Mouse (Mus musculus) left cerebral cortex, adult 2 months (tissue): ENCODE data around the gene Eng. TPM values are rescaled to one million over a fixed set of nuclear protein-coding genes. Genes with fewer than 3 reads are reported as not detected.

Experiments
- DNase-seq, 2 experiments: peaks; one replicate each; pipeline ENCODE4 v3.0.0; 2021 to 2022; ENCODE audit warnings: low spot score in 2 of 2, mixed read lengths in 1 of 2; ENCODE audit errors: extremely low spot score in 1 of 2
- H3K27ac ChIP-seq: fragments of 200-600 bp; 2 replicates; pipeline ENCODE4 v1.8.1; 2022
- H3K4me3 ChIP-seq: fragments of 200-600 bp; 2 replicates; pipeline ENCODE4 v1.8.1; 2022
- CTCF ChIP-seq: fragments of 200-600 bp; IDR thresholded peaks from 2 replicates; pipeline ENCODE4 v1.8.1; 2022; ENCODE audit warnings: antibody characterized with exemption, mild to moderate bottlenecking, moderate library complexity
- intact Hi-C: fragments of 180-260 bp; cut with DNase I; formaldehyde crosslinking; loops from one replicate; pipeline ENCODE4 v1.15.1; 2025
- total RNA-seq, 2 experiments: library from RNA; stranded (reverse); gene quantifications; 2 replicates each; pipeline ENCODE4 v1.2.3; 2021

Gene Eng
- total RNA-seq, 2 experiments from 2014 or later = 22.2 to 23.0 TPM

DNA sequence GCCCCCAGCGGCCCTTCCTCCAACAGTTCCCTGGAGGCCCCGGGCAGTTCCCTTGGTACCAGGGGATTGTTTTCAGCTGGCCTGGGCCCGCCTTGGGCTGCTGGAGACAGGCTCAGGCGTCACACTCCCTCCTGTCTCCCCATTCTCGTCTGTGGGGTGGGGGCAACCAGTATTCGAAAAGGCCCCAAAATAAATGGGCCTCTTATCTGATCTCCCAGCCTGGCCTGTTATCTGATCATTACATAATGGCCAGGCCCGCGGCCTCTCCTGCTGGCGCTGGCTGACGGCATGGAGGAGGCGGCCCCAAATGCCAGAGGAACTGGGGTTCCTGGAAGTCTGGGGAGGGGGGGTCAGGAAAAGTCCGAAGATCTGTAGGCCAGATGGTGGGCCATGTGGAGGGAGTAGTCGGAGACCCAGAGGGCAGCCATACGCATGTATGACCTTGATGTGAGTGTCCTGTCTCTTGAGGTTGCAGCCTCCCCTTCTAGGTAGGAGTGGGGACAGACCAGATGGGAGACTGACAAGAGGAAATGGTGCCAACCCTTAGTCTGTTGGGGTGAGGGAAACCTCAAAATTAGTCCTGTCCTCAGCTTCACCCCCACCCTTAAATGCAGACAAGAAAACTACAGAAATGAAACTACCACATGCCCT is 8.5 kb downstream of the Eng start:
- Histone ChIP-seq H3K4me3 (no peak overlapping the region), H3K27ac (peak overlapping the region; percentile 71)
- intact Hi-C loops = loop anchor here (10.0 kb wide), 1 partner anchor 150 kb away; no protein-coding TSS in a partner anchor
- DNase-seq = no peak
- no peak for TF ChIP-seq CTCF

DNA sequence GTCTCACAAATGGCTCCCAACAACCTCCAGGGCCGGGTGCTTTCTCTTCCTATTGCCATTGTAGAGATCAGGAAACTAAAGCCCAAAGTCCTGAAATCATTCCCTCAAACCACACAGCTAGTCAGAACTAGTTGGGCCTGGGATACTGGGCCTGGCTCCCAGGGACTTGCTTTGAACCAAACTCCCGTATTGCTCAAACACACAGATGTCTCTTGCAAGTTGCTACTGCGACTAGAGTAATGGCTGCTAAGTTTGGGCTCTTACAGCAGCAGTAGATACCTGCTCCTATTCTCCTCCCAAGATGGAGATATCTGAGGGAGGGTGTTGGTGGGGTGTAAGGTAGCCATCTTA is 9.0 kb downstream of the Eng start:
- H3K27ac ChIP-seq = peak overlapping the region; percentile 71

DNA sequence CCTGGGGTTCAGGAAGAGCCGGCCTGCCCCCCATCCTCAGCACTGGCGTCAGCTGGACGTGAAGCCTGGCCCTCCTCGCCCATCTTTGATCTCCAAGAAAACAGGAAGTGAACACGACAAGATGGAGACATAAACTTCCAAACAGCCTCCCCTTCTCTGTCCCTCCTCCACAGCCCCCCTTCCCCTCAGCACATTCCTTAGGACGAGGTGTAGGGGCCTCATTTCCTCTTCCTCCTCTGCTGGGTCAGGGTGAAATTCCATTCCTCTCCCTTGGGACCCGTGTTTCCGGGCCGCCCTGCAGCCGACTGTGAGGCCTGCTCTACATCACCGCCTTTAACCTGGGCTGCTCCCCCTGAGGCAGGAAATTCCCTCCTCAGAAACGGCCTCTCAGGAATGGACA is 9.4 kb downstream of the Eng start:
- Histone ChIP-seq H3K4me3 (no peak overlapping the region), H3K27ac (peak overlapping the region; percentile 71; the same call in 1 of the 2 replicates)
- DNase-seq = no peak
- no peak for TF ChIP-seq CTCF
- intact Hi-C loops = loop anchor here (10.0 kb wide), 1 partner anchor 151 kb away; no protein-coding TSS in a partner anchor

More for the DNA sequence above, 9.0 kb downstream of the Eng start:
- intact Hi-C loops = loop anchor here (10.0 kb wide), 1 partner anchor 151 kb away; no protein-coding TSS in a partner anchor
- no peak for DNase-seq
- no peak for TF ChIP-seq CTCF
- no peak overlapping the region for H3K4me3 ChIP-seq

DNA sequence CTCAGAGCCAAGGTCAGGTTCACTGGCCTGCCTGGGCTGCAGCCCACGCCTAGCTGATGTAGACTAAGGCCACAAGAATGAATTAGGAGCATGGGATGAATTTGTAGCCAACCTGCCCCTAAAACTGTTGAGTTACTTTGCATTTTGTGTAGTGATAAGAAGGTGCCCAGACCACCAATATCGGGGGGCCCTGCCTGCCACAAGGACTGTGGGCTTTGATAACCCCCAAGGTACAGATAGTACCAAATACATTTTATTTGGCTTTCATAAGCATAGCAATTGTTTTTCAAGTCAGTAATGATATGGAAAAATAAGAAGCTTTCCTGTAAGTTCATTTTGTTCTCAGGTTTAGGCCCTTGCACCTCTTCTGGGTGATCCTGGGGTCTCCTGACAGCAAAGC is 12.5 kb downstream of the Eng start:
- no peak for DNase-seq
- no peak overlapping the region for H3K4me3 ChIP-seq
- no peak overlapping the region for H3K27ac ChIP-seq
- intact Hi-C loops = loop anchor here (10.0 kb wide), 1 partner anchor 154 kb away; no protein-coding TSS in a partner anchor
- TF ChIP-seq CTCF = no peak

DNA sequence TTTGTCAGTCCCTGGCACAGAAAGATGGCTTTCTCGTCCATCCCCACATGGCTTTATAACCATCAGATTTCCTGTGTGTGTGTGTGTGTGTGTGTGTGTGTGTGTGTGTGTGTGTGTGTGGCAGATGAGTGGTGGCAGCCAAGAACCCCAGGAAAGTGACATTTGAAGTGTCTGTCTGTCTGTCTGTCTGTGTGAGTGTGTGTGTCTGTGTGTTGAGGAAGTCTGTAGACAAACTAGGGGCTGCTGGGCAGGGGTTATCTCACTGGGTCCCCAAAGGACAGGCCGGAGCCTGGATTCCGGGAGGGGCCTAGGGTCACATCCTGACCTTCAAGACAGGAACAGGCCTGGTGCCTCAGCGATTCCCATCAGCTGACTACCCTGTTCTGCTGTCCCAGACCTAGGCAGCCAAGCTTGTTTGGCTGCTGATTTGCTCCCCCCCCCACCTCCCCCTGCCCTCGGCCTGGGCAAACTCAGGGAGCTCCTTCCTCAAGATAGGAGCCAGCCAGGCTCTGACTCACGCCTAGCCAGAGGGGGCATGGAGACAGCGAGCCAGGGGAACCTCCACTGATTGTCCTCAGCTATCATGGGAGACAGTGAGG is 15.2 kb downstream of the Eng start:
- Histone ChIP-seq H3K27ac (no peak overlapping the region), H3K4me3 (no peak overlapping the region)
- DNase-seq = no peak
- intact Hi-C loops = no loop called here
- no peak for TF ChIP-seq CTCF

DNA sequence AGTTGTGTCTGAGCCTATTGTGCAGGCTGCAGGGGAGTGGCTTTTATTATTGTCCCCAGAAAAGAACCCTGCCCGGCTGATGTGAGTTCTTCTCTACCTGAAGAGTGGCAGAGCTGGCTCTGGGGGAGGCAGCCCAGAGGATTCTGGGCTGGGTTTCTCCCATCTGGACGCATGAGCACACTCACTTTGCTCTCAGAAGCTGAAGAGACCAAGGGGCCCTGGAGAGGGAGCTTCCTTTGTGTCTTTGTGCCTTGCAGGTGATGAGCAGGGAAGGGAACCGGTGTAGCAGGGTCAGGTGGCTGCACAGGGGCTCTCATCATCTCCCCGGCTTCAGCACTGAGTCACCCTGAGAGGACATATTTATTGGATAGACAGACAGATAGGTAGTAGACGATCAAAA is 15.9 kb downstream of the Eng start:
- DNase-seq = no peak
- TF ChIP-seq CTCF = no peak
- intact Hi-C loops = no loop called here
- Histone ChIP-seq H3K27ac (no peak overlapping the region), H3K4me3 (no peak overlapping the region)

DNA sequence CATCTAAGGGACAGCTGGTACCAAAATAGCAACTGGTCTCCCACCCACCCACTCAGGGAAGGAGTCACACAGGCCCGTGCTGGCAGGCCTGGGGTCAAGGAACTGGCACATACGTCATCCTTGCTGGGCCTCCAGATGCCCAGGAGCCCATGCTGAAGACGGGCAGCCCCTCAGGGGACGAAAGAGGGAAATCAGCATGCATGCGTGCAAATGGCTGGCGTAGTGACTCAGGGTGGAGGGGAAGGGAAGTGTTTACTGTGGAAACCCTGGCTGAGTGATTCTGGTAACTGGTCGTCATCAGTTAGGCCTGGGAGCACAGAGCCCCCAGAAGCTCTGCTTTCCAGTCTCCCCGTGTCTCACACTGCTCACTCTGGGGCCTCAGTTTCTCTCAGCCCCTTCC is 18.9 kb downstream of the Eng start:
- intact Hi-C loops = no loop called here
- no peak for DNase-seq
- Histone ChIP-seq H3K4me3 (no peak overlapping the region), H3K27ac (no peak overlapping the region)
- no peak for TF ChIP-seq CTCF

DNA sequence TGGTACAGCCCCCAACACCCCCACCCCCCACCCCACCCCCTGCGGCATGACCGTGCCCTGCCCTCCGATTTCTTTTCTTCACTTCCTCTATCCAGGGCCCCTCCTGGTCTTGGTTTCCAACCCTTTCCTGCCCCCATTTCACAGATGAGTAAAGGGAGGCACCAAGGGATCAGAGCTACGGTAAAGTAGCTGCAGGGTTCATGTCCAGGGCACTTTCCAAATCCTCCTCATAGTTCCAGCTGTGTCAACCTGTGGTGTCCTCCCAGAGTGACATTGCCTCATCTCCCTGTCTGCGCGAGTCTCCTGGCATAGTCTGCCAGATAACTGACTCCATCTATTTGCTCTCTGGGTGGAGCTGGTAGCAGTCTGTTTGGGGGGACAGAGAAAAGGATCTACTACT is 19.5 kb downstream of the Eng start:
- no peak for TF ChIP-seq CTCF
- no peak overlapping the region for H3K27ac ChIP-seq
- no peak overlapping the region for H3K4me3 ChIP-seq
- DNase-seq = no peak
- intact Hi-C loops = no loop called here

DNA sequence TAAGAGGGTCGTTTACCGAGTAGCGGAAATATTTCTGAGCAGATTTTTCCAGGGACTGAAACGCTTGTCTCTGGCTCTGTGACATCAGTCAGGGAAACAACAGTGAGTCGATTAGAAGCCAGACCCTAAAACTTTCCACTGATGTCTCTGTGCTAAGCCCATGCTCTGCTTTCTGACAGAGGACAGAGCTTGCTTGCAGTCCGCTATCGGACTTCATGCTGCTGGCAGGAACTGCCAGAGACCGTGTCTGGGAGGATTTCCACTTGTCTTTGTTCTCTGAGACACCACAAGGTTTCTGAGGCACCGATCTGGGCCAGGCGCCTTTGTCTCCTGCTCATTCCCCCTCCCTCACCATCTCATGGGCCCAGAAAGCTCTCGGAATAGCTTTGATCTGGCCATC is 21.4 kb downstream of the Eng start:
- intact Hi-C loops = no loop called here
- Histone ChIP-seq H3K27ac (no peak overlapping the region), H3K4me3 (no peak overlapping the region)
- no peak for DNase-seq
- no peak for TF ChIP-seq CTCF

DNA sequence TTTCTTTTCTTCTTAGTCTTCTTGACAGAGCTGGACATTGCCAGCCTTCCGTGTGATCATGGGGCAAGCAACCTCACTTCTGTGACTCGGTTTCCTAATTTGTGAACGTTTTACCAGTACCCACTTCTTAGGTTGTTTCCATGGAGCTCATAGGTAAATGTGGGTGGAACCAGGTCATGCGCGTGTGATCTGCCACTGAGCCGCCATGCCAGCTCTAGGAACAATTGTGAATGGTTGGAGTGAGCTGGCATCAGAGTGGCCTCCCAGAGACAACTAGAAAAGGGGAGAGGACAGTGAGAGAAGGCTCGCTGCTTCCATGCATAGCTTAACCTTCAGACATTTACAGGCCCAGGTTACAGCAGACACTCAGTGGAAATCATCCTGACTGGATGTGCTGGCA is 21.8 kb downstream of the Eng start:
- Histone ChIP-seq H3K27ac (no peak overlapping the region), H3K4me3 (no peak overlapping the region)
- intact Hi-C loops = no loop called here
- no peak for DNase-seq
- TF ChIP-seq CTCF = no peak

DNA sequence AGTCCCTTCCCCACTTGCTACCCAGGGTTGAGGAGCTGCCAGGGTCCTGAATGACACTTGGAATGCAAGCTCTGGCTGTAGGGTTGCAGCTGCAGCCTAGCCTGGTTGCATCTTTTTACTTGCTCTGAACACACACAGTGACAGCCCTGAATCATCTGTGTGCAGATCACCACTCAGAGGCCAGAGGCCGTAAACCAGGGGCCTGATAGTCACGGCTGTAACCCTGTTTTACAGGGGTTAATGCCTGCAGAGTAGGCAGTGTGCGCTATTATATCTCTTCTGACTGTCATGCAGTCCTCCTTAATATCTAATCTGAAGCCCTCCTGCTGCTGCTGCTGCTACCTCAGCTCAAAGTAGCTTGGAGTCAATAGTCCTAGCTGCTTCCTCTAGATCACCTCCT is 23.5 kb downstream of the Eng start:
- H3K4me3 ChIP-seq = no peak overlapping the region
- no peak for DNase-seq
- intact Hi-C loops = no loop called here
- H3K27ac ChIP-seq = no peak overlapping the region
- no peak for TF ChIP-seq CTCF

DNA sequence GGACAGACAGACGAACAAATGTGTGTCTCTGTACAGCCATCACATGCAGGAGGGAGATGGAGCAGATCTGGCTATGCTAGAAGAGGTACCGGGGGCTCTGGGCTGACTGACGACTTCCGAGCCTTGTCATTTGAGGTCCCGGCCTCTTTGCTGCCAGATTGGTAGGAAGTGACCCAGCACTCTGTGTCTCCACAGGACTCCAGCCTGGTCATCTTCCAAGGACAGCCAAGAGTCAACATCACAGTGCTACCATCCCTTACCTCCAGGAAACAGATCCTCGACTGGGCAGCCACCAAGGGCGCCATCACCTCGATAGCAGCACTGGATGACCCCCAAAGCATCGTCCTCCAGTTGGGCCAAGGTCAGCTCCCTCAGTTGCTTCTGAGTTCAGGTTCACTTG is 24.8 kb downstream of the Eng start:
- H3K27ac ChIP-seq = no peak overlapping the region
- DNase-seq = no peak
- H3K4me3 ChIP-seq = no peak overlapping the region
- intact Hi-C loops = no loop called here
- TF ChIP-seq CTCF = no peak

DNA sequence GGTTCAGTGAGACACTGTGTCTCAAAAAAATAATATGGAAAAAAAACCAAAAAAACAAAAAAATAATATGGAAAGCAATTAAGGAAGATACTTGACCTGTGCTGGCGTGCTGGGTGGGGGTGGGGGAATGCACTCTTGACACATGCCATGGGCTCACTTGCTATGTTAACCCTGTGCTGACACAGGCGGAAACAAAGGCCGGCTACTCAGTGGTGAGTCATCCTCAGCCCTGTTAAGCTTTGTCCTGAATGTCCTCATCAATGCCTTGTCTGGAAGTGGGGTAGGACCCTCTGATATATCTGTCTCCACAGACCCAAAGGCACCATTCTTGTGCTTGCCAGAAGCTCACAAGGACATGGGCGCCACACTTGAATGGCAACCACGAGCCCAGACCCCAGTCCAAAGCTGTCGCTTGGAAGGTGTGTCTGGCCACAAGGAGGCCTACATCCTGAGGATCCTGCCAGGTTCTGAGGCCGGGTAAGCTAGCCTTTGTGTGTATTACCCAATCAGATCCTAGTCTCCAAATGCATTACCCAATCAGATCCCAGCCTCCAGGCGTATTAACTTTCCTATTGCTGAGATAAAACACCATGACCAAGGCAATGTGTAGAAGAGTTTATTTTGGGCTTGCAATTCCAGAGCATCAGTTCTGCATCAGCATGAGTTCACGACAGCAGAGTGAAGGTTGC is 25.7 kb downstream of the Eng start:
- Histone ChIP-seq H3K27ac (no peak overlapping the region), H3K4me3 (no peak overlapping the region)
- no peak; the same call in 1 of the 2 replicates for TF ChIP-seq CTCF
- intact Hi-C loops = no loop called here
- DNase-seq = no peak
